Mouse (Mus musculus) thymus, postnatal 36 days (tissue): Measurements from ENCODE around the gene Olfr494.

Experiments
- DNase-seq, 2 experiments: peaks; one replicate each; pipeline ENCODE4 v3.0.0; 2022; ENCODE audit warnings: mixed read lengths in 2 of 2

Gene Olfr494

DNA sequence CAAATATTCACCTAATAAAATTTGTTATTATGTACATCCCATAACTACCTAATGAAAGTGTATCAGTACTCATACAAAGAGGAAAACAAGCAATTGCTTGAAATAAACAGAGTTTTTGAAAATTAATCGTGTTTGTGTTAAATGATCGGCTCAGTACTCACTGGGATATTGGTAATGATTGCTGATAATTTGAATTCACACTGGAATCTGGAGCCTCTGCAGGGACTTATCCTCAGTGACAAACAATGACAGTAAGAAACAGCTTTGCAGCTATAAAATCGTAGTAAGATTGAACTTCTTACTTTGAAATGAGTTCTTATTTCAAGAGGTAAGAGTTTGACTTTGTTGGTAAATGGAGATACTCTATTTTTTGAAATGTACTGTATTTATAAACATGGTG, at the start of gene Olfr494:
TSS of gene Olfr494 (plus strand) at position 301 of the 400 bp plus-strand sequence.
- no peak for DNase-seq

DNA sequence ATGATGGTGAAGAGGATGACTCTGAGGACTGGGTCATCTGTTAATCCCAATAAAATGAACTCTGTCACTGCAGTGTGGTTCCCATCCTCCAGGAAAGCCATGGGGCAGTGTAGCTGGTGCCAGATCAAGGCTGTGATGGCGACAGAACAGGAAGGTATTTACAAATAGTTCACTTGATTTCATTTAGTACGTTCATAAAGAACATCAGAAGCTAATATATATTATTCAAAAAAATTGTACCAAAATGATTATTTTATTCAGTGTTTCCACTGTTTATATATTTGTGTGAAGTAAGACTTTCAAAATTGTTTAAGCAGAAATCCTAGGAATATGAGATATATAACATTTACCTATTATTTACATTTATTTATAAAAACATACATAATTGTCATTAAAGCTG, 41.6 kb upstream of the Olfr494 start, which contains the start of gene Olfr492:
TSS of gene Olfr492 (minus strand) at position 101 of the 400 bp plus-strand sequence.
- DNase-seq = no peak

DNA sequence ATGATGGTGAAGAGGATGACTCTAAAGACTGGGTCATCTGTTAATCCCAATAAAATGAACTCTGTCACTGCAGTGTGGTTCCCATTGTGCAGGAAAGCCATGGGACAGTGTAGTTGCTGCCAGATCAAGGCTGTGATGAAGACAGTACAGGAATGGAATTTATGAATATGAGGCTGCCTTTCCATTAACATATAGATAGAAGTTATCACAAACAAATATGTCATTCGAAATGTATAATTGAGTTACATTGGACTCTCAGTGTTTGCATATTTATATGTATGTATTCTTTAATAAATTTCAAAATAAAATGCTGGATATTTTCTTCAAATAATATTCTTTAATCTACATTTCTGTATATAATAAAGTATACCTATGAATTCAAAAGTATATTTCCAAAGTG, 18.3 kb upstream of the Olfr494 start, which contains the start of gene Olfr493:
TSS of gene Olfr493 (minus strand) at position 101 of the 400 bp plus-strand sequence.
- no peak for DNase-seq

DNA sequence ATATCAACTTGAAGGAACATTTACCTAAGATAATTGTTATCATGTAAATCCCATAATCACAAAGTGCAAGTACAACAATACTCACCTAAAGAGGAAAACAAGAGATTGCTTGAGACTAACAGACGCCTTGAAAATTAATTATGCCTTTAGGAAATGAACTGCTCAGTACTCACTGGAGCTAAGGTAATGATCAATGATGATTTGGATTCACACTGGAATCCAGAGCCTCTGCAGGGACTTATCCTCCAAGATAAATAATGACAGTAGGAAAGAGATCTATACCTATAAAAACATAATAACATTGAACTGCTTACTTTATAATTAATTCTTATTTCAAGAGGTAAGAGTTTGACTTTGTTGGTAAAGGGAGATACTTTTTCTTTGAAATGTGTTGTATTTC, 27.7 kb downstream of the Olfr494 start, which contains the start of gene Olfr495:
TSS of gene Olfr495 (plus strand) at position 301 of the 400 bp plus-strand sequence.
- no peak for DNase-seq
